Mouse (Mus musculus) naive thymus-derived CD4-positive, alpha-beta T cell, adult 5 months (primary cell): Measurements from ENCODE around the gene Slc26a3. TPM values are rescaled to one million over a fixed set of nuclear protein-coding genes. Genes with fewer than 3 reads are reported as not detected.

Source experiments
- polyA plus RNA-seq: library from polyadenylated mRNA; unstranded; fragments of 100-300 nt; shearing (Covaris generic); gene quantifications from one replicate; pipeline ENCODE4 v1.2.1, GENCODE M21; 2017

Slc26a3 gene
- polyA plus RNA-seq, result not detected

DNA sequence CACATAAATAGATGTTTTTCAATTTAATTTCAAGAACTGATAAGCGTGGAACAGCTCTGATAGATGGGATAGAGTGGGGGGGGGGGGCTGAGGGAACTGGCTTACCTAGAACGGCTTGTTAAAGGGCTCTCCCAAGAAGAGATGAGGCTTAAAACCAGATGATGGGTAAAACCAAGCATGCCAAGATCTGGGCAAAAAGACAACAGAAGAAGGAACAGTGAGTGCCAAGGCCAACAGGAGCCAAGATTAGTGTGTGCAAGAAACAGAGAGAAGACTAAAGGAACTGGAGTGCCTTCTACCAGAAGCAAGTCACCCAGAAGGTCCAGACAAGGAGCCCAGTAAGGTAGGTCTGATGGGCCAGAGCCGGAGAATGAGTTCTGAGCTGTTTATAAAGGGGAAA is at the start of gene Slc26a3:
Gene Slc26a3 (plus strand): TSS at position 301 of the 400 bp plus-strand sequence.

DNA sequence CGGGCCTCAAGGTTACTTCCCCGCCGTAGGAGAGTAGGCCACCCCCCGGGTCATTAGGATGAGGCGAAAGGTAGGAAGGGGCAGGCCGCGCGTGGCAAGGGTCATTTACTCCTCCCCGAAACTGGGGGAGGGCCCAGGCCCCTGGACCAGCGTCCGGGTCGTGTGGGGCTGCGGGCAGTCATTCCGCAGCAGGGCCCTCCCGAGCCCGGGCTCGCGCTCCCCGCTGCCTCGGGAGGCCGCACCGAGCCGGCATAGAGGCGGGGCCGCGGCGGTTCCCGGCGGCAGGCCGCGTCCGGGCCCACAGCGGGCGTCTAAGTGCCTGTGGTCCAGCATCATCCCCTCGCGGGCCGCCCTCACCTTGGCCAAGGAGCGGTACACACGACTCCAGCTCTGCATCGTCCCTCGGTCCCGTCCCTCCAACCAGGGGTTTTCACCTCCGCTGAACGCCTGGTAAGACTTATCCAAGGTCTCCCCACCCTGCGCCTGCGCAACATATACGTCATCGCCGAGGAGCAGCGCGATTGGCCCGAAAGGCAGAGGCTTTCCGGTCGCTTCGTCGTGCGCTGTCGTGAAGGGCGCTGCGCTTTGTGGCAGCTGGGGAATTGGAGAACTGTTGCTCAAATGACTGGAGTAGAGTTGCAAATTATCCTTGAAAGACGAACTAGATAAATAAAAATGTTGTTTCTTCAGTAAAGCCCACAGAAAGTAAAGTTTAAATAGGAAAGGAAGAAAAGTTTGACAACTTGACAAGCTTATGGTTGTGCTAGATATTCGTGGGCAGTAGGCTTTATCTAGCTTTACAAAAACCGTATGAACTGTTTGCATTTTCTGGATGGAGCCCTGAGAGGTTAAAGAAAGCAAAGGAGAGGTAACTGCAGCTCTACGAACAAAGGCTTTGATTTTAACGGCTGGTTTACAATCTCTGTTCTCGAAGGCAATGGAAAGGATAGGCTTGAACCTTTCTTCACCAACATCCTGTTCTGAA is 39.4 kb upstream of the Slc26a3 start, which contains the start of gene Dld:
Gene Dld (minus strand): TSS at position 510 of the 985 bp plus-strand sequence.

DNA sequence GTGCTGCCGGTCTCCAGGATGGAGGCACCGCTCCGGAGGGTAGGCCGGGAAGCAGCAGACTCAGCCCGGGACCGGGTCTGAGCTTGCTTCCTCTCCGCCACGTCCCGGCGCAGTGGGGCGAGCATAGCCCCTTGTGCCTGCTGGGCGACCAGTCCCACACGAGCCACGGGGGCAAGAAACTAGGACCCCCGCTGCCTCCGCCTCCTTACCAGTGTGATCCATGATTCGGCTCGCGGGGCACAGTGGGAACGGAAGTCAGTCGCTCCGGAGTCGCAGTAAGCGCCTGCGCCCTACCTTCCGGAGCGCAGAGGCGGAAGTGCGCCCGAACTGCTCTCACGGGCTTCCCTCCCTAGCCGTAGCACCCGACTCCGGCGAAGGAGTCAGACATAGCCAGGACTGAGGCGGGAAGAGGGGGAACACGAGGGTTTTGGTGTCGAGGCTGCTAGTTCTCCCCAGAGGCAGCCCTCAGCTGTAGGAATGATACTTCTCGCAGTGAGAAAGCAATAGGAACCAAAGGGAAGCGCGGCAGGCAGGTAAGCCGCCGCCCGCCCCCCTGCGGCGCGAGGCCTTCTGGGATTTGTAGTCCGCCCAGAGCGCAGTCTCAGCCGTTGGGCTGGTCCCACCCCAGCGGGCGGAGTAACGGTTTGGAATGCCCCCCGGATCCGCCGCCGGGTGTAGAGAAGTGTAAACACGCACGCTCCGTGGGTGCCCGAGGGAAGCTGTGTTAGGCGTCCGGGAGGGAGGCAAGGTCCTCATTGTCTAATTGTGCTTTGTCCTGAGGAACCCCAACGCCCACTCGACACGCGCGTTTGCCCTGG is 108.9 kb downstream of the Slc26a3 start, which contains the start of gene Cbll1:
Gene Cbll1 (minus strand): TSS at position 303 of the 818 bp plus-strand sequence.

Other genes with a start within 250 kb of the Slc26a3 start
- not detected for gene Gm6993, start 150.1 kb upstream of the Slc26a3 start, polyA plus RNA-seq
- gene Lamb1, start 125.6 kb upstream of the Slc26a3 start, polyA plus RNA-seq, result not detected
- 110 TPM for gene Dld, start 39.4 kb upstream of the Slc26a3 start, polyA plus RNA-seq
- 44.4 TPM for gene Cbll1, start 108.7 kb downstream of the Slc26a3 start, polyA plus RNA-seq
- gene Slc26a4, start 169.1 kb downstream of the Slc26a3 start, polyA plus RNA-seq, result not detected
- gene Bcap29, start 243.8 kb downstream of the Slc26a3 start, polyA plus RNA-seq, result 36.0 TPM